Mouse (Mus musculus): ENCODE measurements around the gene Gm10271.

- TF ChIP-seq POLR2A (IDR thresholded peaks at IDR 0.05; ENCODE audit: borderline replicate concordance, extremely low read depth, insufficient read depth, insufficient read length, poor library complexity, severe bottlenecking) (no peak), CTCF (IDR thresholded peaks at IDR 0.05; ENCODE audit: borderline replicate concordance, extremely low read depth, insufficient read depth, insufficient read length) (no peak)
These were observed 57.1 kb downstream of the Gm10271 start for GRCm38 (mm10) chr10:116915286-116915685.
